Mouse (Mus musculus) heart, embryonic 16.5 days (tissue): ENCODE measurements around the gene Gm10961. TPM values are rescaled to one million over a fixed set of nuclear protein-coding genes. Genes with fewer than 3 reads are reported as not detected.
"Not testable (repeated sequence)": the region's sequence is repeated elsewhere in the genome, so short reads cannot be mapped to it uniquely, and the experiment has no call there.

Experiments
- ATAC-seq: fragments of 200-750 bp; cut with Nextera tagmentation; replicated peaks from 2 replicates; pipeline ENCODE4 v1.8.0; 2017; ENCODE audit warnings: moderate number of reproducible peaks; ENCODE audit not compliant: insufficient read depth, low FRiP score; ENCODE audit errors: extremely low read depth
- H3K27ac ChIP-seq: fragments of 300-500 bp; sonication (generic); 2 replicates; pipeline ENCODE4 v1.5.1; 2014; ENCODE audit warnings: mild to moderate bottlenecking, low read length, control low read depth, moderate library complexity
- H3K27me3 ChIP-seq: fragments of 300-500 bp; sonication (generic); 2 replicates; pipeline ENCODE4 v1.6.1; 2014; ENCODE audit warnings: low read length, mixed read lengths; ENCODE audit not compliant: control insufficient read depth, insufficient read depth
- H3K36me3 ChIP-seq: fragments of 300-500 bp; sonication (generic); 2 replicates; pipeline ENCODE4 v1.6.1; 2014; ENCODE audit not compliant: control insufficient read depth, insufficient read depth
- H3K4me1 ChIP-seq: fragments of 300-500 bp; sonication (generic); 2 replicates; pipeline ENCODE4 v1.6.1; 2014; ENCODE audit warnings: low read length, mixed read lengths; ENCODE audit not compliant: control insufficient read depth, insufficient read depth
- H3K4me2 ChIP-seq: fragments of 300-500 bp; sonication (generic); 2 replicates; pipeline ENCODE4 v1.6.1; 2014; ENCODE audit warnings: low read depth, mild to moderate bottlenecking, control low read depth, low read length
- H3K4me3 ChIP-seq: fragments of 300-500 bp; sonication (generic); 2 replicates; pipeline ENCODE4 v1.5.1; 2014; ENCODE audit warnings: mild to moderate bottlenecking, control low read depth, low read length
- H3K9ac ChIP-seq: fragments of 300-500 bp; sonication (generic); 2 replicates; pipeline ENCODE4 v1.6.1; 2014; ENCODE audit warnings: low read length, control low read depth
- H3K9me3 ChIP-seq: fragments of 300-500 bp; sonication (generic); replicated peaks from 2 replicates; pipeline ENCODE4 v1.6.1; 2016; ENCODE audit warnings: low read length; ENCODE audit not compliant: control insufficient read depth
- WGBS: fragments of 180-500 bp; shearing (Covaris S2); extraction: QIAGEN DNeasy Blood & Tissue Kit; methylation state at CpG from one replicate; pipeline ENCODE4 v1.1.7; 2014; 5-methylcytosine and 5-hydroxymethylcytosine counted together
- polyA plus RNA-seq: library from polyadenylated mRNA; unstranded; fragments of >200 nt; fragmentation: Nextera tagmentation; extraction: Ambion mirVana; gene quantifications from 2 replicates; pipeline ENCODE4 v1.2.1, GENCODE M21; 2015

The Gm10961 gene
- polyA plus RNA-seq, 1 experiment from 2014 or later, result not detected

DNA sequence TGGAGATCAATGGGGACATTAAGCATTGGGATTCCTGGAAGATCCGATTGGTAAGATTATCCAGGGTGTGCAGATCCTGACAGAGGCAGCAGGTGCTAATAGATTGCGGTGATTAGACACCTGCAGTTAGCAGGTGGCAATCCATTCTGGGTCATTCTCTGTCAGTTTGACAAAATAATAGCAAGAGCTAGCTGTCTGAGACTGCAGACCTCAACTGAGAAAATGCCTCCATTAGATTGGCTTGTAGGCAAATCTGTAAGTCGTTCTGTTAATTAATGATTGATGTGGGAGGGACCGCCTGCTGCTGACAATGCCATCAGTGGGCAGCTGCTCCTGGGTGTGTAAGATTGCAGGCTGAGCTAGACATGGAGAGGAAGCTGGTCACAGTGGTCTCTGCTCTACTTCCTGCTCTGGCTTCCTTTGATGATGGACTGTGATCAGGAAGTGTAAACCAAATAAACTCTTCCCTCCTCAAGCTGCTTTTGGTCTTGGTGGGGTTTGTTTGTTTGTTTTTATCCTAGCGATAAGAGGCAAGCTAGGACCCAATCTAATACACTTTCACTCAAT, 6.6 kb downstream of the Gm10961 start:
- no peaks in the 10 kb centered on the region for H3K36me3 ChIP-seq
- H3K4me3 ChIP-seq, result no peak overlapping the region
- 53% methylated on average over 5 of the region's 5 CpGs for WGBS
- no peaks in the 10 kb centered on the region for H3K27me3 ChIP-seq
- no peaks in the 10 kb centered on the region for H3K9me3 ChIP-seq
- no peak for ATAC-seq
- no peak overlapping the region for H3K27ac ChIP-seq
- no peak overlapping the region for H3K4me2 ChIP-seq
- no peak overlapping the region for H3K9ac ChIP-seq
- H3K4me1 ChIP-seq, result no peaks in the 10 kb centered on the region

DNA sequence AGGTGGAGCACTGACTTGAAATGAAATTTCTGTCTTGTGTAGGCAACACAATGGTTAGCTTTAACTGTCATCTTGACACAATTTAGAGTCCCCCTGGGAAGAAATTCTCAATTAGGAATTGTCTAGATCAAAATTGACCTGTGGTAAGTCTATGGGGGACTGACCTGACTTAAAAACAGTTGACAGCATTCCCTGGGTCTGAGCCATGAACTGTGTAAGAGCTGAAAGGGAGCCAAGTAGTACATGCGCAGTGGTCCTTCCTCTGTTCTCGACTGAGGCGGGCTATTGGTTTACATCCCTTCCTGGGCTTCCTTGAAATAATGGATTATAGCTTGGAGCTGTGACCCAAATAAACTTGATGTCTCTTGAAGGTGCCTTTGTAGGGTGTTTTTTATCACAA, 15.8 kb downstream of the Gm10961 start:
- H3K27me3 ChIP-seq, result no peaks in the 10 kb centered on the region
- 70% methylated on average over 3 of the region's 3 CpGs for WGBS
- H3K9ac ChIP-seq, result no peak overlapping the region
- H3K27ac ChIP-seq, result no peak overlapping the region
- no peak for ATAC-seq
- H3K9me3 ChIP-seq, result no peaks in the 10 kb centered on the region
- H3K4me1 ChIP-seq, result 0 out of 2 replicates have a peak, but pooled peaks cover 2% of the 10 kb centered on the region
- H3K4me3 ChIP-seq, result no peak overlapping the region
- no peaks in the 10 kb centered on the region for H3K36me3 ChIP-seq
- no peak overlapping the region for H3K4me2 ChIP-seq

DNA sequence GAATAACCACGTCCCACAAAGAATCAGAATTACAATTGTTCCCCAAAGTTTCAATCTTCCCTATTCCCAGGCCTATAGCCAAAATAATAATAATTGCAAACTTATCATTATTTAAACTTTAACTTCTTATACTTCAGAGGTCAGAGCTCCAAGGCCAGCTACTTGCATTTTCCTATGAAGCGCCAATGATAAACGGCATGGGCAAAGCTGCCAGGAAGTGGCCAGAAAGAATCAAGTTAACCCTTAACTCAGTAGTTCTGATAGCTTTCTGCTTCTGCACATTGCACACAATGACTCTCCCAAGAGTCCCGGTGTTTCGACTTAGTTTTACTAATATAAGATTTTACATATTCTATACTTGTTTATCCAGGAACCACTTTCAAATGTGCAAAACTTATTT, 19.2 kb downstream of the Gm10961 start:
- WGBS, result 61% methylated on average over 5 of the region's 5 CpGs
- H3K9me3 ChIP-seq, H3K9ac ChIP-seq, H3K27ac ChIP-seq, H3K4me2 ChIP-seq, H3K4me3 ChIP-seq, H3K27me3 ChIP-seq, H3K4me1 ChIP-seq, H3K36me3 ChIP-seq, ATAC-seq: not testable (repeated sequence)

DNA sequence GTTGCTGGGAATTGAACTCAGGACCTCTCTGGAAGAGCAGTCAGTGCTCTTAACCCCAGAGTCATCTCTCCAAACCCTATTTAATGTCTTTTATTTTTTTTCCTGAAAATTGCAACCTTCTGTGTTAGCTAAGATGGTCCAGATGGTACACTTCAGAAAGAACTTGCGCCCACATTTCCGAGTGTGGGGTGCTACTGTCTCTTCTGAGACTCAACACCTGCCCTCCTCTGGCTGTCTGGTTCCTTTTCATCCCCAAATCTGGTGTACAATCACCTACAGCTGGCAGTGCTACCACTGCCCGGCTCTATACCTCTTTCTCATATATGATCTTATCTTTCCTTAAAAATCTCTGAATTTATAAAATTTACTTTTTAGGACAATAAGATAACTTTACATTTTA, 21.8 kb downstream of the Gm10961 start:
- no peaks in the 10 kb centered on the region for H3K27me3 ChIP-seq
- 0 out of 2 replicates have a peak, but pooled peaks cover 1% of the 10 kb centered on the region for H3K4me1 ChIP-seq
- WGBS, result 91% methylated on average over 3 of the region's 3 CpGs
- H3K27ac ChIP-seq, result no peak overlapping the region
- no peak for ATAC-seq
- no peaks in the 10 kb centered on the region for H3K9me3 ChIP-seq
- H3K9ac ChIP-seq, result no peak overlapping the region
- no peak overlapping the region for H3K4me2 ChIP-seq
- no peak overlapping the region for H3K4me3 ChIP-seq
- no peaks in the 10 kb centered on the region for H3K36me3 ChIP-seq

DNA sequence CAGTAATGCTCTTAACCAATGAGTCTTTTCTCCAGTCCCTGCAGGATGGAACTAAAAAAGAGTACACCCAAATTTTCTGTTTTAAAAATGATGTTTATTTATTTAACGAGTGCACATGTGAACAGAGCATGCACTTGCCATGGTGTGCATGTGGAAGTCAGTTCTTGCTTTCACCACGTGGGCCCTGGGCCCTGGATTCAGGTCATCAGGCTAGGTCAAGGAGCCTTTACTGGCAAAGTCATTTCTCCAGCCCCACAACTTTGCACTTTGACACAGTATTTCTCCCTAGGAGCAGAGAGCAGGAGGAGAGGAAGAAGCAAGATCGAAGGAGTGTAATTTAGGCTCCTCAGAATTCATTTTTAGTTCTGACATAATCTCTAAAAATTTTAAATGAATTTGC, 23.7 kb downstream of the Gm10961 start:
- no peaks in the 10 kb centered on the region for H3K4me1 ChIP-seq
- no peaks in the 10 kb centered on the region for H3K27me3 ChIP-seq
- H3K9ac ChIP-seq, result no peak overlapping the region
- no peak overlapping the region for H3K4me2 ChIP-seq
- no peak for ATAC-seq
- H3K9me3 ChIP-seq, result no peaks in the 10 kb centered on the region
- no peak overlapping the region for H3K4me3 ChIP-seq
- H3K36me3 ChIP-seq, result peaks cover 6% of the 10 kb centered on the region; the same call in 1 of the 2 replicates
- WGBS, result 82% methylated on average over 3 of the region's 3 CpGs
- no peak overlapping the region for H3K27ac ChIP-seq

DNA sequence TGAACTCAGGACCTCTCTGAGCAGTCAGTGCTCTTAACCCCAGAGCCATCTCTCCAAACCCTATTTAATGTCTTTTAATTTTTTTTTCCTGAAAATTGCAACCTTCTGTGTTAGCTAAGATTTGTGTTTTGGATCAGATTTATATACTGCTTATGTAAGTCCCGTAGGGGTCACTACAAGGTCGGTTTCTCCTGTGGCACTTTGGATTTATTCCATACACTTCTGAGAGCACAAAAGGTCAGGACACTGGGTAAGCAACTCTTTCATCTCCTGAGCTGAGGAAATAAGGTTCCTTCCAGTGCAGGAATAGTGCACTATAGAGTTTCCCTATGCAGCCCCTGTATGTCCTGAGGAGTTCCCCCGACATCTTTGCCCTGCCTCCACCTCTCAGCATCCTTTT, 24.4 kb downstream of the Gm10961 start:
- Histone ChIP-seq H3K27ac (no peak overlapping the region), H3K36me3 (peaks cover 10% of the 10 kb centered on the region), H3K4me2 (no peak overlapping the region), H3K9ac (no peak overlapping the region), H3K4me3 (no peak overlapping the region), H3K4me1 (no peaks in the 10 kb centered on the region), H3K9me3 (no peaks in the 10 kb centered on the region), H3K27me3 (no peaks in the 10 kb centered on the region)
- 74% methylated on average over 3 of the region's 3 CpGs for WGBS
- ATAC-seq, result no peak

DNA sequence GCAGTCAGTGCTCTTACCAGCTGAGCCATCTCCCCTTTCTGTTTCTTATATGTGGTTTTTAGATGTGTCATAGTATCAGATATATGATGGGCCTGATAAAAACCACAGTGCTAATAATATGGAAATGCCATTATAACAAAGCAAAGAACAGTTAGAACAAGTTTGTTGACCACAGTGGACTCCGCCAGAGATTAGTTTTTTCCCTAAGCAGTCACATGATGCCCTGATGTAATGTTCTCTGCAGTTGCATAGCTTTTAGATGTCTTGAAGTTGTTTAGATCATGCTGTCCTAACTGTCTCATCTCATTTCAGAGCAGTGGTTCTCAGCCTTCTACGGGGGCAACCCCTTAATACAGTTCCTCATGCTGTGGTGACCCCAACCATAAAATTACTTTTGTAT, 25.0 kb downstream of the Gm10961 start:
- Histone ChIP-seq H3K4me3 (no peak overlapping the region), H3K9me3 (no peaks in the 10 kb centered on the region), H3K27me3 (no peaks in the 10 kb centered on the region), H3K9ac (no peak overlapping the region), H3K4me1 (no peaks in the 10 kb centered on the region), H3K4me2 (no peak overlapping the region), H3K36me3 (peaks cover 17% of the 10 kb centered on the region), H3K27ac (no peak overlapping the region)
- ATAC-seq, result no peak
- WGBS, result 85% methylated on average over 2 of the region's 2 CpGs

DNA sequence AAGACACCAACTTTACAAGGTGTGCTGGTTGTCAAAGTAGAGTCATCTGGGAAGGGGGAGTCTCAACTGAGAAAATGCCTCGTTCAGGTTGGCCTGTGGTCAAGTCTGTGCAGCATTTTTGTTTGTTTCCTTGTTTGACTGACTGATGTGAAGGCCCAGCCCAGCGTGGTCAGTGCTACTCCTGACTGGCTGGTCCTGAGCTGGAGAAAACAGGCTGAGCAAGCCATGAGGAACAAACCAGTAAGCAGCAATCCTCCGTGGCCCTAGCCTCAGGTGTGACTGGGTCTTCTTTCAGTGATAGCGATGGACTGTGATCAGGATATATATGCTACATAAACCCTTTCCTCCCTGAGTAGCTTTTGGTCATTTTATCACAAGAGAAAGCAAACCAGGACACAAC, 25.8 kb downstream of the Gm10961 start:
- H3K4me1 ChIP-seq, result no peaks in the 10 kb centered on the region
- 75% methylated on average over 4 of the region's 4 CpGs for WGBS

DNA sequence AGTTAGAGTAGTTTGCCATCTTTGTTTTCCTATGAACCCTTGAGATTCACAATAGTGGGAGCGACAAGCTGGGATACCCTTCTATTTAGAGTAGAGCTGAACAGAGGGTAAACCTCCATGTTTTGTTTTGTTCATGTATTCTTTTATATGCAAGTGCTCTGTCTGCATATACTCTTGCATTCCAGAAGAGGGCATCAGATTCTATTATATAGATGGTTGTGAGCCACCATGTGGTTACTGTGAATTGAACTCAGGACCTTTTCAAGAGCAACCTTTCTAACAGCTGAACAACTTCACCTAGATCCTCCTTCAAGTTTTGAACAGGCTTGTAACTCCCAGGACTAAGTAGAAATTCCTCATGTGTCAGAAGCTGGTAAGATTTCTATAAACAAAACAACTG, 27.9 kb downstream of the Gm10961 start:
- Histone ChIP-seq H3K27me3 (no peaks in the 10 kb centered on the region), H3K4me2 (no peak overlapping the region), H3K9ac (no peak overlapping the region), H3K36me3 (peaks cover 37% of the 10 kb centered on the region), H3K27ac (no peak overlapping the region), H3K4me1 (no peaks in the 10 kb centered on the region), H3K9me3 (no peaks in the 10 kb centered on the region), H3K4me3 (no peak overlapping the region)
- ATAC-seq, result no peak
- 90% methylated on average over 1 of the region's 1 CpGs for WGBS

More for the DNA sequence above, 25.8 kb downstream of the Gm10961 start:
- no peak overlapping the region for H3K4me3 ChIP-seq
- no peaks in the 10 kb centered on the region for H3K9me3 ChIP-seq
- H3K27me3 ChIP-seq, result no peaks in the 10 kb centered on the region
- peaks cover 21% of the 10 kb centered on the region for H3K36me3 ChIP-seq
- no peak overlapping the region for H3K27ac ChIP-seq
- no peak overlapping the region for H3K4me2 ChIP-seq
- no peak for ATAC-seq
- H3K9ac ChIP-seq, result no peak overlapping the region
